Mouse (Mus musculus) right cerebral cortex, postnatal 10 days (tissue): Measurements from ENCODE around the gene Wtip.
A peak's percentile ranks its signal among the peaks of the same experiment; 100 is the strongest.
"Not testable (repeated sequence)": the region's sequence is repeated elsewhere in the genome, so short reads cannot be mapped to it uniquely, and the experiment has no call there.

Source experiments
- DNase-seq, 2 experiments: peaks; one replicate each; pipeline ENCODE4 v3.0.0; 2021; ENCODE audit warnings: low spot score in 2 of 2

Gene Wtip

GRCm38 (mm10) chr7:34133117-34133762 is at the start of gene Wtip:
TSS of gene Wtip (minus strand) at chr7:34133268.
- peak; percentile 77 to 81 for DNase-seq

GRCm38 (mm10) chr7:34176241-34176640 is 43.2 kb upstream of the Wtip start:
- not testable (repeated sequence) for DNase-seq

GRCm38 (mm10) chr7:34172251-34172650 is 39.2 kb upstream of the Wtip start:
- no peak for DNase-seq

GRCm38 (mm10) chr7:34169454-34169853 is 36.4 kb upstream of the Wtip start, which contains the start of gene Uba2:
TSS of gene Uba2 (minus strand) at chr7:34169599.
- no peak for DNase-seq

GRCm38 (mm10) chr7:34168470-34169251 is 35.6 kb upstream of the Wtip start:
- peak; percentile 94 to 95 for DNase-seq

GRCm38 (mm10) chr7:34167766-34168469 is 34.9 kb upstream of the Wtip start:
- DNase-seq = peak in 1 of 2 experiments; percentile 50

GRCm38 (mm10) chr7:34166850-34167249 is 33.8 kb upstream of the Wtip start:
- DNase-seq = no peak

GRCm38 (mm10) chr7:34165999-34166398 is 32.9 kb upstream of the Wtip start:
- DNase-seq = no peak

GRCm38 (mm10) chr7:34164671-34165070 is 31.6 kb upstream of the Wtip start:
- DNase-seq = no peak

GRCm38 (mm10) chr7:34159167-34159566 is 26.1 kb upstream of the Wtip start:
- DNase-seq = no peak

- DNase-seq = no peak
These were observed 24.9 kb upstream of the Wtip start for GRCm38 (mm10) chr7:34157994-34158393.

- DNase-seq = no peak
These were observed 14.1 kb upstream of the Wtip start for GRCm38 (mm10) chr7:34147193-34147592.

- DNase-seq = peak in 1 of 2 experiments; percentile 37
These were observed 8.1 kb upstream of the Wtip start for GRCm38 (mm10) chr7:34141123-34141522.

GRCm38 (mm10) chr7:34139493-34139892 is 6.4 kb upstream of the Wtip start:
- peak in 1 of 2 experiments; percentile 31 for DNase-seq

GRCm38 (mm10) chr7:34134336-34134735 is 1.3 kb upstream of the Wtip start:
- no peak for DNase-seq

- peak; percentile 37 to 42 for DNase-seq
These were observed 551 bp downstream of the Wtip start for GRCm38 (mm10) chr7:34132355-34133079.

GRCm38 (mm10) chr7:34131959-34132354 is 1.1 kb downstream of the Wtip start:
- DNase-seq = no peak

GRCm38 (mm10) chr7:34131118-34131517 is 1.9 kb downstream of the Wtip start:
- peak in 1 of 2 experiments; percentile 33 for DNase-seq

GRCm38 (mm10) chr7:34126291-34126690 is 6.8 kb downstream of the Wtip start:
- no peak for DNase-seq

- DNase-seq = peak in 1 of 2 experiments; percentile 30
These were observed 7.7 kb downstream of the Wtip start for GRCm38 (mm10) chr7:34125346-34125745.

GRCm38 (mm10) chr7:34122987-34123720 is 9.9 kb downstream of the Wtip start:
- peak; percentile 41 to 44 for DNase-seq
